Mouse (Mus musculus): Measurements from ENCODE around the gene Wdr47. TPM values are rescaled to one million over a fixed set of nuclear protein-coding genes. Genes with fewer than 3 reads are reported as not detected.
"Not testable (repeated sequence)": the region's sequence is repeated elsewhere in the genome, so short reads cannot be mapped to it uniquely, and the experiment has no call there.

The Wdr47 gene
- 100 to 1,000 TPM; 126 TPM for total RNA-seq (2021)

- peak; percentile 95 to 98 for DNase-seq (ENCODE audit: low spot score in 2 of 2)
- intact Hi-C loops (cut with DNase I): no loop called here
Observed at GRCm38 (mm10) chr3:108590786-108591529, at the start of gene Wdr47. Gene Wdr47 (plus strand): TSS chr3:108591279.

- no peak for DNase-seq (ENCODE audit: low spot score in 2 of 2)
- intact Hi-C loops (cut with DNase I): no loop called here
Observed at GRCm38 (mm10) chr3:108542299-108542698, 48.8 kb upstream of the Wdr47 start.

- intact Hi-C loops (cut with DNase I): loop anchor here (2.0 kb wide), 1 partner anchor 17 kb away; the partner anchor contains the start of gene 5330417C22Rik
- no peak for DNase-seq (ENCODE audit: low spot score in 2 of 2)
Observed at GRCm38 (mm10) chr3:108554111-108554561, 36.9 kb upstream of the Wdr47 start.

- DNase-seq (ENCODE audit: low spot score in 2 of 2): peak; percentile 91 to 93
- intact Hi-C loops (cut with DNase I): loop anchor here (2.0 kb wide), 1 partner anchor 18 kb away; the partner anchor contains the start of gene 5330417C22Rik
Observed at GRCm38 (mm10) chr3:108554587-108555312, 36.3 kb upstream of the Wdr47 start.

- intact Hi-C loops (cut with DNase I): no loop called here
- no peak for DNase-seq (ENCODE audit: low spot score in 2 of 2)
Observed at GRCm38 (mm10) chr3:108557888-108558287, 33.2 kb upstream of the Wdr47 start.

- DNase-seq (ENCODE audit: low spot score in 2 of 2): peak; percentile 98 to 99
- intact Hi-C loops (cut with DNase I): loop anchor here (2.0 to 5.0 kb wide), 3 partner anchors 25 to 280 kb away; partner anchors contain the start of genes 5330417C22Rik and Sort1
Observed at GRCm38 (mm10) chr3:108562133-108562730, 28.8 kb upstream of the Wdr47 start, which contains the start of gene Tmem167b. Gene Tmem167b (minus strand): TSS chr3:108562466.

- DNase-seq (ENCODE audit: low spot score in 2 of 2): no peak
- intact Hi-C loops (cut with DNase I): loop anchor here (2.0 to 5.0 kb wide), 3 partner anchors 26 to 281 kb away; partner anchors contain the start of genes 5330417C22Rik and Sort1
Observed at GRCm38 (mm10) chr3:108562777-108563271, 28.3 kb upstream of the Wdr47 start.

GRCm38 (mm10) chr3:108563309-108563708 lies 27.8 kb upstream of the Wdr47 start:
- DNase-seq (ENCODE audit: low spot score in 2 of 2): peak; percentile 71 to 75
- intact Hi-C loops (cut with DNase I): loop anchor here (2.0 to 5.0 kb wide), 3 partner anchors 27 to 281 kb away; partner anchors contain the start of genes 5330417C22Rik and Sort1

- DNase-seq (ENCODE audit: low spot score in 2 of 2): peak in 1 of 2 experiments; percentile 9
- intact Hi-C loops (cut with DNase I): no loop called here
Observed at GRCm38 (mm10) chr3:108567990-108568877, 22.8 kb upstream of the Wdr47 start.

- DNase-seq (ENCODE audit: low spot score in 2 of 2); intact Hi-C loops (cut with DNase I): not testable (repeated sequence)
Observed at GRCm38 (mm10) chr3:108569636-108570035, 21.4 kb upstream of the Wdr47 start.

GRCm38 (mm10) chr3:108570813-108571212 lies 20.3 kb upstream of the Wdr47 start:
- no peak for DNase-seq (ENCODE audit: low spot score in 2 of 2)
- intact Hi-C loops (cut with DNase I): no loop called here

GRCm38 (mm10) chr3:108571443-108572294 lies 19.4 kb upstream of the Wdr47 start, which contains the start of gene Taf13:
Gene Taf13 (plus strand): TSS chr3:108571698.
- intact Hi-C loops (cut with DNase I): no loop called here

GRCm38 (mm10) chr3:108572309-108573010 lies 18.6 kb upstream of the Wdr47 start:
- intact Hi-C loops (cut with DNase I): no loop called here
- no peak for DNase-seq (ENCODE audit: low spot score in 2 of 2)

More at GRCm38 (mm10) chr3:108571443-108572294, 19.4 kb upstream of the Wdr47 start, which contains the start of gene Taf13:
- peak; percentile 96 to 97 for DNase-seq (ENCODE audit: low spot score in 2 of 2)

GRCm38 (mm10) chr3:108574018-108574417 lies 17.1 kb upstream of the Wdr47 start:
- intact Hi-C loops (cut with DNase I): no loop called here
- no peak for DNase-seq (ENCODE audit: low spot score in 2 of 2)

- intact Hi-C loops (cut with DNase I): no loop called here
- no peak for DNase-seq (ENCODE audit: low spot score in 2 of 2)
Observed at GRCm38 (mm10) chr3:108584580-108584979, 6.5 kb upstream of the Wdr47 start.

GRCm38 (mm10) chr3:108588446-108588845 lies 2.6 kb upstream of the Wdr47 start:
- DNase-seq (ENCODE audit: low spot score in 2 of 2): no peak
- intact Hi-C loops (cut with DNase I): no loop called here
